Mouse (Mus musculus): Measurements from ENCODE around the gene Fam131a. TPM values are rescaled to one million over a fixed set of nuclear protein-coding genes. Genes with fewer than 3 reads are reported as not detected.

Fam131a gene
- polyA plus RNA-seq, 1 experiment from 2014 or later = 47.5 TPM

DNA sequence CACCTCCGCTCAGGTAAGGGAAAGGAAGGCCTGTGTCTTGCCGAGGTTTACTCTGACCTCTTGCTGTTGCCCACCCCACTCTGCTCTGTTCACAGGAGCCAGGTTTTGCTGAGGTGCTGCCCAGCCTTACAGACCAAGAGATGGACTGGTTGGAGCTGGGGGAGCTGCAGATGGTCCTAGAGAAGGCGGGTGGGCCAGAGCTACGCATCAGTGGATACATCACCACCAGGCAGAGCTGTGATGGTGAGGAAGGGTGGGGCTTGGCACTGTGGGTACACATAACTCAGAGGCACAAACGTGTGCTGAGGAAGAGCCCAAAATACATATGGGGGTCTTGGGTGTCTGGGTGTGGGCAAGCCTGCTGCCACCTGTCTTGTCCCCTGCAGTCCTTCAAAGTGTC is 42.6 kb downstream of the Fam131a start:
- Histone ChIP-seq H3K27ac (replicated peaks) (no peak overlapping the region), H3K9ac (no peak overlapping the region), H3K9me3 (no peaks in the 10 kb centered on the region), H3K27me3 (peaks cover 18% of the 10 kb centered on the region), H3K4me1 (replicated peaks) (peaks cover 18% of the 10 kb centered on the region), H3K4me2 (no peak overlapping the region), H3K36me3 (peaks cover 6% of the 10 kb centered on the region; the same call in 1 of the 2 replicates), H3K4me3 (no peak overlapping the region)
- no peak for ATAC-seq (ENCODE audit: low FRiP score, low read depth)
- 86% methylated on average over 5 of the region's 5 CpGs for WGBS

DNA sequence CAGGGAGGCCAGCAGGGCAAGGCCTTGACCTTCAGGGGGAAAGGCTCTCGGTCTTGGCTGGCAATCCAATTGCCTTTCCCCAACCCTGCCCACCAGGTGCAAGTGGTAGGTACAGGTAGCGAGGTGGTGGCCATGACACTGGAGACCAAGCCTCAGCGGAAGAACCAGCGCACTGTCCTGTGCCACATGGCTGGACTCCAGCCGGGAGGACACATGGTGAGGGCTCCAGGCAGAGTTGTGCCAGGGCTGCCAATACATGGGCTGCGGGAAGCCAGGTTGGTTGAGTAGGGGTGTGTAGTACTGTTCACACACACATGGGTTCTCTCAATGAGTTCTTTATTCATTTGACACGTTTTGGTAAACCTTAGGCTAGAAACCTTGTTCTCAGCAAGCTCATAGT is 43.1 kb downstream of the Fam131a start:
- peaks cover 9% of the 10 kb centered on the region; the same call in 1 of the 2 replicates for H3K36me3 ChIP-seq
- H3K4me2 ChIP-seq = no peak overlapping the region
- no peak overlapping the region for H3K9ac ChIP-seq
- peaks cover 18% of the 10 kb centered on the region for H3K4me1 ChIP-seq (replicated peaks)
- ATAC-seq (ENCODE audit: low FRiP score, low read depth) = no peak
- peaks cover 18% of the 10 kb centered on the region for H3K27me3 ChIP-seq
- 92% methylated on average over 7 of the region's 7 CpGs for WGBS
- H3K4me3 ChIP-seq = no peak overlapping the region
- no peak overlapping the region for H3K27ac ChIP-seq (replicated peaks)
- H3K9me3 ChIP-seq = no peaks in the 10 kb centered on the region

DNA sequence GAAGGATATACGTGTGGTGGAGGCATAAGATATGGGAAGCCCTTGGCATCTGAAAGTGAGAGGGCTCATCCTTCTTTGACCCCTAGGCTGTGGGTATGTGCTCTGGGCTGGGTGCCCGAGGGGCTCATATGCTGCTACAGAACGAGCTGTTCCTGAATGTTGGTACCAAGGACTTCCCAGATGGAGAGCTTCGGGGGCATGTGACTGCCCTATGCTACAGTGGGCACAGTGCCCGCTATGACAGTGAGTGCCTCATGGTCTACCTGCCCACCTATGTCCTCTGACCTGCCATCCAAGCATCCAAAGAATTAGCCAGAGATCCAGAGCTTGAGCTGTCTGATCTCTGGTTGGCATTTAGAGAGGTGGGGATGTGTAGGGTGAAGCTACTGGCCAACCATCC is 43.8 kb downstream of the Fam131a start:
- no peaks in the 10 kb centered on the region for H3K9me3 ChIP-seq
- peaks cover 18% of the 10 kb centered on the region for H3K4me1 ChIP-seq (replicated peaks)
- 91% methylated on average over 5 of the region's 5 CpGs for WGBS
- H3K36me3 ChIP-seq = peaks cover 9% of the 10 kb centered on the region; the same call in 1 of the 2 replicates
- H3K27me3 ChIP-seq = peaks cover 18% of the 10 kb centered on the region
- H3K9ac ChIP-seq = no peak overlapping the region
- ATAC-seq (ENCODE audit: low FRiP score, low read depth) = no peak
- no peak overlapping the region for H3K4me2 ChIP-seq
- H3K4me3 ChIP-seq = no peak overlapping the region
- no peak overlapping the region for H3K27ac ChIP-seq (replicated peaks)

DNA sequence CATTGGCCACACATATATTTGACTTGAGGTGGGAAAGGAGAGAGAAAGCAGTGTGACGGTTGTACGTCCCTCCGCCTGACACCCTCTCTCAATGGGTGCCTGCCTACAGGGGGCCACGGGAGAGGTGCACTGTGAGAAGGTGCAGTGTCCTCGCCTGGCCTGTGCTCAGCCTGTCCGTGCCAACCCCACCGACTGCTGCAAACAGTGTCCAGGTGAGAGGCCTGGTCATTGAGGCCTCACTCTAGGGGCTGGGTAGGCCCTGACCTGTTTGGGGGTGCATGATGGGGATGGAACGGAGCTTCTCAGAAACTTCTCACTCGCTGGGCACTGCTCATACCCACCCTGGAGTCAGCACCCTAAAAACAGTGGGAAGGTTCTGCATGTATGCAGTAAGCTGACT is 46.8 kb downstream of the Fam131a start:
- ATAC-seq (ENCODE audit: low FRiP score, low read depth) = no peak
- Histone ChIP-seq H3K36me3 (peaks cover 13% of the 10 kb centered on the region; the same call in 1 of the 2 replicates), H3K9ac (no peak overlapping the region), H3K4me3 (no peak overlapping the region), H3K27me3 (peaks cover 14% of the 10 kb centered on the region), H3K9me3 (no peaks in the 10 kb centered on the region), H3K27ac (replicated peaks) (no peak overlapping the region), H3K4me1 (replicated peaks) (no peaks in the 10 kb centered on the region), H3K4me2 (no peak overlapping the region)
- WGBS = 92% methylated on average over 9 of the region's 9 CpGs

DNA sequence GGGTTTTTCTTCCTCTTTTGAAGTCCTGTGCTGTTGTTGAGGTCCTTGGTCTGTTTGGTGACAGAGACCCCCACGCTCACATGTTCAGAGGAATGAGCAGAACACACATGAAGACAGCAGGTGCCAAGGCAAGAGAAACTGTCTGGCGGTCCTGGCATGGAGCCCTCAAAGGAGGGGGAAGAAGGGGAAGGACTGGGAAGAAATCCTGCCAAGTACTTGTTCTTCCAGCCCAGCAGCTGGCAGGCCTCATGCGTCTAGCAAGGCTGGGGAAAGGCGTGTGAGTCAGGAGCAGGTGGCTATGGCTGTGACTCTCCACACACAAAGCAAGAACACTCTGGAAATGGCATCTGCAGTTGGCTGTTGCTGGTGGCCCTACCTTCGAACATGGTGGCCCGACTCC is 53.6 kb downstream of the Fam131a start:
- no peak for ATAC-seq (ENCODE audit: low FRiP score, low read depth)
- H3K4me1 ChIP-seq (replicated peaks) = no peaks in the 10 kb centered on the region
- no peak overlapping the region for H3K4me3 ChIP-seq
- no peaks in the 10 kb centered on the region for H3K27me3 ChIP-seq
- H3K36me3 ChIP-seq = 0 out of 2 replicates have a peak, but pooled peaks cover 4% of the 10 kb centered on the region
- H3K4me2 ChIP-seq = no peak overlapping the region
- no peaks in the 10 kb centered on the region for H3K9me3 ChIP-seq
- 60% methylated on average over 6 of the region's 6 CpGs for WGBS
- H3K27ac ChIP-seq (replicated peaks) = no peak overlapping the region
- no peak overlapping the region for H3K9ac ChIP-seq

DNA sequence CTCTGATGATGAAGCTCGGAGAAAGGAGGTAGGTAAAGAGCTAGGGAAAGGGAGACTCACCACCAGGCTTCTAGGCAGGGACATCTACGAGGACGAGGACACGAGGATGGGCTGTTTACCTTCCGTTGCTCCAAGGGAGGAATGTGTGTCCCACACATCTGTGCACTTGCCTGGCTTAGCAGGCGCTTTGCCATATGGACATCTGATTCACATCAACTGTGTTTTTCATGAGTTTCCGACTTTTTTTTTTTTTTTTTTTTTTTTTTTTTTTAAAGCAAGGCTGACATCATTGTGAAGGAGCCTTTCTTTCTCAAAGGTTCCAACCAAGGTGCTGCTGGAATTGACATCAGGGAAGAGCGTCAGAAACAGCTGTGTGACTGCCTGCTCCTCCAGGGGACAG is 57.5 kb downstream of the Fam131a start:
- H3K4me1 ChIP-seq (replicated peaks) = no peaks in the 10 kb centered on the region
- WGBS = 64% methylated on average over 8 of the region's 8 CpGs
- no peak overlapping the region for H3K9ac ChIP-seq
- no peak overlapping the region for H3K4me2 ChIP-seq
- H3K9me3 ChIP-seq = no peaks in the 10 kb centered on the region
- H3K27ac ChIP-seq (replicated peaks) = no peak overlapping the region
- H3K27me3 ChIP-seq = no peaks in the 10 kb centered on the region
- no peak for ATAC-seq (ENCODE audit: low FRiP score, low read depth)
- no peaks in the 10 kb centered on the region for H3K36me3 ChIP-seq
- H3K4me3 ChIP-seq = no peak overlapping the region

Other genes starting within 250 kb of the Fam131a start
- gene Eif2b5, start 194.4 kb upstream of the Fam131a start, polyA plus RNA-seq (2015; fragmentation: Nextera tagmentation; extraction: Ambion mirVana) = 101 TPM in 2 replicates
- gene Dvl3, start 176.3 kb upstream of the Fam131a start, polyA plus RNA-seq (2015; fragmentation: Nextera tagmentation; extraction: Ambion mirVana) = 37.5 and 44.3 TPM in 2 replicates
- 1,171 and 1,212 TPM in 2 replicates for gene Ap2m1, start 157.8 kb upstream of the Fam131a start, polyA plus RNA-seq (2015; fragmentation: Nextera tagmentation; extraction: Ambion mirVana)
- 80.6 and 81.7 TPM in 2 replicates for gene Abcf3, start 144.7 kb upstream of the Fam131a start, polyA plus RNA-seq (2015; fragmentation: Nextera tagmentation; extraction: Ambion mirVana)
- gene Vwa5b2, start 103.8 kb upstream of the Fam131a start, polyA plus RNA-seq (2015; fragmentation: Nextera tagmentation; extraction: Ambion mirVana) = 28.7 and 33.4 TPM in 2 replicates
- gene Eef1akmt4, start 81.6 kb upstream of the Fam131a start, polyA plus RNA-seq (2015; fragmentation: Nextera tagmentation; extraction: Ambion mirVana) = 10.7 and 11.0 TPM in 2 replicates
- not detected in 2 replicates for gene Gm49333, start 81.6 kb upstream of the Fam131a start, polyA plus RNA-seq (2015; fragmentation: Nextera tagmentation; extraction: Ambion mirVana)
- gene Alg3, start 81.5 kb upstream of the Fam131a start, polyA plus RNA-seq (2015; fragmentation: Nextera tagmentation; extraction: Ambion mirVana) = 36.5 and 46.2 TPM in 2 replicates
- gene Camk2n2, start 72.0 kb upstream of the Fam131a start, polyA plus RNA-seq (2015; fragmentation: Nextera tagmentation; extraction: Ambion mirVana) = 42.6 and 43.0 TPM in 2 replicates
- 15.1 and 18.1 TPM in 2 replicates for gene Ece2, start 63.4 kb upstream of the Fam131a start, polyA plus RNA-seq (2015; fragmentation: Nextera tagmentation; extraction: Ambion mirVana)
- gene Psmd2, start 41.6 kb upstream of the Fam131a start, polyA plus RNA-seq (2015; fragmentation: Nextera tagmentation; extraction: Ambion mirVana) = 342 and 357 TPM in 2 replicates
- gene Eif4g1, start 24.9 kb upstream of the Fam131a start, polyA plus RNA-seq (2015; fragmentation: Nextera tagmentation; extraction: Ambion mirVana) = 145 and 148 TPM in 2 replicates
- gene Polr2h, start 24.4 kb downstream of the Fam131a start, polyA plus RNA-seq (2015; fragmentation: Nextera tagmentation; extraction: Ambion mirVana) = 89.0 and 89.8 TPM in 2 replicates
- gene Clcn2, start 24.5 kb downstream of the Fam131a start, polyA plus RNA-seq (2015; fragmentation: Nextera tagmentation; extraction: Ambion mirVana) = 33.7 and 36.0 TPM in 2 replicates
- gene Chrd, start 39.9 kb downstream of the Fam131a start, polyA plus RNA-seq (2015; fragmentation: Nextera tagmentation; extraction: Ambion mirVana) = 6.3 and 6.5 TPM in 2 replicates
- gene Thpo, start 41.3 kb downstream of the Fam131a start, polyA plus RNA-seq (2015; fragmentation: Nextera tagmentation; extraction: Ambion mirVana) = 0.85 and 1.4 TPM in 2 replicates

Measured in hindbrain, embryonic 15.5 days (tissue).